Mouse (Mus musculus): Measurements from ENCODE around the gene Smo. TPM values are rescaled to one million over a fixed set of nuclear protein-coding genes. Genes with fewer than 3 reads are reported as not detected.
"Not testable (repeated sequence)": the region's sequence is repeated elsewhere in the genome, so short reads cannot be mapped to it uniquely, and the experiment has no call there.

Smo gene
- total RNA-seq, 2 experiments from 2014 or later = 30.8 to 47.8 TPM

GRCm38 (mm10) chr6:29721890-29722289, 13.4 kb upstream of the Smo start:
- no peak for DNase-seq (ENCODE audit: low spot score in 2 of 2)

GRCm38 (mm10) chr6:29726576-29727200, 8.6 kb upstream of the Smo start:
- no peak for DNase-seq (ENCODE audit: low spot score in 2 of 2)

- DNase-seq (ENCODE audit: low spot score in 2 of 2) = no peak
Measured at GRCm38 (mm10) chr6:29728035-29728434, 7.3 kb upstream of the Smo start.

- no peak for DNase-seq (ENCODE audit: low spot score in 2 of 2)
Measured at GRCm38 (mm10) chr6:29729491-29729890, 5.8 kb upstream of the Smo start.

GRCm38 (mm10) chr6:29735689-29736451, 567 bp downstream of the Smo start:
- peak; percentile 54 to 59 for DNase-seq (ENCODE audit: low spot score in 2 of 2)

GRCm38 (mm10) chr6:29736610-29737458, 1.5 kb downstream of the Smo start:
- no peak for DNase-seq (ENCODE audit: low spot score in 2 of 2)

GRCm38 (mm10) chr6:29751466-29752152, 16.3 kb downstream of the Smo start:
- no peak for DNase-seq (ENCODE audit: low spot score in 2 of 2)

GRCm38 (mm10) chr6:29753336-29753735, 18.0 kb downstream of the Smo start:
- no peak for DNase-seq (ENCODE audit: low spot score in 2 of 2)

- no peak for DNase-seq (ENCODE audit: low spot score in 2 of 2)
Measured at GRCm38 (mm10) chr6:29756001-29756400, 20.7 kb downstream of the Smo start.

GRCm38 (mm10) chr6:29756476-29756875, 21.2 kb downstream of the Smo start:
- no peak for DNase-seq (ENCODE audit: low spot score in 2 of 2)

GRCm38 (mm10) chr6:29758417-29758816, 23.1 kb downstream of the Smo start:
- peak; percentile 64 to 68 for DNase-seq (ENCODE audit: low spot score in 2 of 2)

- DNase-seq (ENCODE audit: low spot score in 2 of 2) = no peak
Measured at GRCm38 (mm10) chr6:29759012-29759679, 23.8 kb downstream of the Smo start.

- not testable (repeated sequence) for DNase-seq (ENCODE audit: low spot score in 2 of 2)
Measured at GRCm38 (mm10) chr6:29760397-29760796, 25.1 kb downstream of the Smo start.

- DNase-seq (ENCODE audit: low spot score in 2 of 2) = no peak
Measured at GRCm38 (mm10) chr6:29761282-29761681, 26.0 kb downstream of the Smo start.

GRCm38 (mm10) chr6:29762524-29762923, 27.2 kb downstream of the Smo start:
- no peak for DNase-seq (ENCODE audit: low spot score in 2 of 2)

GRCm38 (mm10) chr6:29766874-29767273, 31.6 kb downstream of the Smo start:
- DNase-seq (ENCODE audit: low spot score in 2 of 2) = no peak

GRCm38 (mm10) chr6:29767813-29768660, 32.7 kb downstream of the Smo start, which contains the start of gene Ahcyl2:
Ahcyl2 (plus strand) TSS chr6:29768011.
- DNase-seq (ENCODE audit: low spot score in 2 of 2) = peak; percentile 88 to 93

GRCm38 (mm10) chr6:29768791-29769441, 33.6 kb downstream of the Smo start:
- peak in 1 of 2 experiments; percentile 57 for DNase-seq (ENCODE audit: low spot score in 2 of 2)

All from adrenal gland, adult 18-20 months (tissue).